Mouse (Mus musculus) forebrain, embryonic 16.5 days (tissue): ENCODE data around the gene Gpr88. TPM values are rescaled to one million over a fixed set of nuclear protein-coding genes. Genes with fewer than 3 reads are reported as not detected.

Experiments
- ATAC-seq: fragments of 200-750 bp; cut with Nextera tagmentation; 2 replicates; pipeline ENCODE4 v1.8.0; 2017; ENCODE audit warnings: mild to moderate bottlenecking, moderate library complexity
- H3K27ac ChIP-seq: fragments of 300-500 bp; sonication (generic); 2 replicates; pipeline ENCODE4 v1.5.1; 2014; ENCODE audit warnings: low read length, control low read depth
- H3K27me3 ChIP-seq: fragments of 300-500 bp; sonication (generic); replicated peaks from 2 replicates; pipeline ENCODE4 v1.6.1; 2014; ENCODE audit warnings: low read length; ENCODE audit not compliant: control insufficient read depth, insufficient read depth
- H3K36me3 ChIP-seq: fragments of 300-500 bp; sonication (generic); 2 replicates; pipeline ENCODE4 v1.6.1; 2014; ENCODE audit not compliant: control insufficient read depth, insufficient read depth
- H3K4me1 ChIP-seq: fragments of 300-500 bp; sonication (generic); replicated peaks from 2 replicates; pipeline ENCODE4 v1.6.1; 2014; ENCODE audit warnings: low read length; ENCODE audit not compliant: control insufficient read depth, insufficient read depth
- H3K4me2 ChIP-seq: fragments of 300-500 bp; sonication (generic); 2 replicates; pipeline ENCODE4 v1.6.1; 2014; ENCODE audit warnings: mild to moderate bottlenecking, low read length, control low read depth
- H3K4me3 ChIP-seq: fragments of 300-500 bp; sonication (generic); replicated peaks from 2 replicates; pipeline ENCODE4 v1.5.1; 2014; ENCODE audit warnings: mild to moderate bottlenecking, low read length, control low read depth
- H3K9ac ChIP-seq: fragments of 300-500 bp; sonication (generic); replicated peaks from 2 replicates; pipeline ENCODE4 v1.6.1; 2014; ENCODE audit warnings: low read depth, low read length, control low read depth
- H3K9me3 ChIP-seq: fragments of 300-500 bp; sonication (generic); 2 replicates; pipeline ENCODE4 v1.6.1; 2016; ENCODE audit warnings: low read length; ENCODE audit not compliant: control insufficient read depth
- WGBS: fragments of 180-500 bp; shearing (Covaris S2); extraction: QIAGEN DNeasy Blood & Tissue Kit; methylation state at CpG from one replicate; pipeline ENCODE4 v1.1.7; 2014; 5-methylcytosine and 5-hydroxymethylcytosine counted together
- polyA plus RNA-seq: library from polyadenylated mRNA; unstranded; fragments of >200 nt; fragmentation: Nextera tagmentation; extraction: Ambion mirVana; gene quantifications from 2 replicates; pipeline ENCODE4 v1.2.1, GENCODE M21; 2015

Gene Gpr88
- polyA plus RNA-seq, 1 experiment from 2014 or later, result 17.1 TPM

GRCm38 (mm10) chr3:116211639-116212038 lies 41.7 kb downstream of the Gpr88 start:
- Histone ChIP-seq H3K27me3 (no peaks in the 10 kb centered on the region), H3K36me3 (no peaks in the 10 kb centered on the region), H3K9me3 (no peaks in the 10 kb centered on the region), H3K4me1 (no peaks in the 10 kb centered on the region), H3K9ac (no peak overlapping the region), H3K4me3 (no peak overlapping the region), H3K27ac (no peak overlapping the region), H3K4me2 (no peak overlapping the region)
- 90% methylated on average over 5 of the region's 5 CpGs for WGBS
- ATAC-seq, result no peak

- no peaks in the 10 kb centered on the region for H3K9me3 ChIP-seq
- H3K9ac ChIP-seq, result no peak overlapping the region
- H3K27me3 ChIP-seq, result no peaks in the 10 kb centered on the region
- H3K4me2 ChIP-seq, result no peak overlapping the region
- ATAC-seq, result no peak
- no peaks in the 10 kb centered on the region for H3K4me1 ChIP-seq
- H3K4me3 ChIP-seq, result no peak overlapping the region
- no peaks in the 10 kb centered on the region for H3K36me3 ChIP-seq
- no peak overlapping the region for H3K27ac ChIP-seq
- WGBS, result 75% methylated on average over 8 of the region's 8 CpGs
Observed at GRCm38 (mm10) chr3:116210720-116211121, 42.6 kb downstream of the Gpr88 start.

GRCm38 (mm10) chr3:116209214-116209613 lies 44.1 kb downstream of the Gpr88 start:
- Histone ChIP-seq H3K27ac (no peak overlapping the region), H3K4me3 (no peak overlapping the region), H3K4me1 (no peaks in the 10 kb centered on the region), H3K27me3 (no peaks in the 10 kb centered on the region), H3K9me3 (no peaks in the 10 kb centered on the region), H3K36me3 (no peaks in the 10 kb centered on the region), H3K4me2 (no peak overlapping the region), H3K9ac (no peak overlapping the region)
- ATAC-seq, result no peak
- 84% methylated on average over 8 of the region's 8 CpGs for WGBS

- no peak for ATAC-seq
- no peaks in the 10 kb centered on the region for H3K36me3 ChIP-seq
- H3K27me3 ChIP-seq, result no peaks in the 10 kb centered on the region
- H3K27ac ChIP-seq, result no peak overlapping the region
- H3K4me2 ChIP-seq, result no peak overlapping the region
- WGBS, result 77% methylated on average over 8 of the region's 8 CpGs
- no peaks in the 10 kb centered on the region for H3K9me3 ChIP-seq
- no peak overlapping the region for H3K9ac ChIP-seq
- H3K4me3 ChIP-seq, result no peak overlapping the region
- H3K4me1 ChIP-seq, result no peaks in the 10 kb centered on the region
Observed at GRCm38 (mm10) chr3:116206306-116206834, 46.9 kb downstream of the Gpr88 start.

GRCm38 (mm10) chr3:116205346-116206219 lies 47.7 kb downstream of the Gpr88 start:
- Histone ChIP-seq H3K9ac (no peak overlapping the region), H3K9me3 (no peaks in the 10 kb centered on the region), H3K36me3 (no peaks in the 10 kb centered on the region), H3K27me3 (no peaks in the 10 kb centered on the region), H3K27ac (no peak overlapping the region), H3K4me3 (no peak overlapping the region), H3K4me1 (no peaks in the 10 kb centered on the region), H3K4me2 (no peak overlapping the region)
- 84% methylated on average over 13 of the region's 13 CpGs for WGBS
- no peak for ATAC-seq

- Histone ChIP-seq H3K27me3 (no peaks in the 10 kb centered on the region), H3K4me1 (no peaks in the 10 kb centered on the region), H3K9ac (no peak overlapping the region), H3K9me3 (no peaks in the 10 kb centered on the region), H3K27ac (no peak overlapping the region), H3K4me3 (no peak overlapping the region), H3K36me3 (no peaks in the 10 kb centered on the region), H3K4me2 (no peak overlapping the region)
- WGBS, result 79% methylated on average over 9 of the region's 9 CpGs
- ATAC-seq, result no peak
Observed at GRCm38 (mm10) chr3:116204643-116205042, 48.7 kb downstream of the Gpr88 start.

- Histone ChIP-seq H3K4me1 (no peaks in the 10 kb centered on the region), H3K9ac (no peak overlapping the region), H3K9me3 (no peaks in the 10 kb centered on the region), H3K27ac (no peak overlapping the region), H3K36me3 (no peaks in the 10 kb centered on the region), H3K4me2 (no peak overlapping the region), H3K27me3 (no peaks in the 10 kb centered on the region), H3K4me3 (no peak overlapping the region)
- WGBS, result 65% methylated on average over 3 of the region's 3 CpGs
- ATAC-seq, result no peak
Observed at GRCm38 (mm10) chr3:116203942-116204341, 49.4 kb downstream of the Gpr88 start.

GRCm38 (mm10) chr3:116200060-116200459 lies 53.2 kb downstream of the Gpr88 start:
- WGBS, result 43% methylated on average over 10 of the region's 10 CpGs
- no peak overlapping the region for H3K9ac ChIP-seq
- H3K36me3 ChIP-seq, result no peaks in the 10 kb centered on the region
- H3K4me3 ChIP-seq, result no peak overlapping the region
- no peaks in the 10 kb centered on the region for H3K9me3 ChIP-seq
- no peak overlapping the region for H3K27ac ChIP-seq
- no peak overlapping the region for H3K4me2 ChIP-seq
- peak; percentile 87 for ATAC-seq
- H3K27me3 ChIP-seq, result no peaks in the 10 kb centered on the region
- H3K4me1 ChIP-seq, result no peaks in the 10 kb centered on the region
